Mouse (Mus musculus) spleen, adult 2 months (tissue): ENCODE measurements at regions not wholly inside any gene's neighbourhood (a gene's known extent, or its start where the extent isn't known, plus 50 kb on each side); places are given as distances from the start of the nearest gene placed in this dataset.

Experiments used
- CTCF ChIP-seq: fragments of 200-500 bp; IDR thresholded peaks from 2 replicates; pipeline ENCODE4 v1.5.1; 2011; ENCODE audit warnings: mild to moderate bottlenecking, inconsistent platforms; ENCODE audit not compliant: insufficient read depth, insufficient read length, insufficient replicate concordance; ENCODE audit errors: extremely low read depth
- POLR2A ChIP-seq: fragments of 200-500 bp; IDR thresholded peaks from 2 replicates; pipeline ENCODE4 v1.6.1; 2011; ENCODE audit warnings: low read depth, low read length, inconsistent platforms

DNA sequence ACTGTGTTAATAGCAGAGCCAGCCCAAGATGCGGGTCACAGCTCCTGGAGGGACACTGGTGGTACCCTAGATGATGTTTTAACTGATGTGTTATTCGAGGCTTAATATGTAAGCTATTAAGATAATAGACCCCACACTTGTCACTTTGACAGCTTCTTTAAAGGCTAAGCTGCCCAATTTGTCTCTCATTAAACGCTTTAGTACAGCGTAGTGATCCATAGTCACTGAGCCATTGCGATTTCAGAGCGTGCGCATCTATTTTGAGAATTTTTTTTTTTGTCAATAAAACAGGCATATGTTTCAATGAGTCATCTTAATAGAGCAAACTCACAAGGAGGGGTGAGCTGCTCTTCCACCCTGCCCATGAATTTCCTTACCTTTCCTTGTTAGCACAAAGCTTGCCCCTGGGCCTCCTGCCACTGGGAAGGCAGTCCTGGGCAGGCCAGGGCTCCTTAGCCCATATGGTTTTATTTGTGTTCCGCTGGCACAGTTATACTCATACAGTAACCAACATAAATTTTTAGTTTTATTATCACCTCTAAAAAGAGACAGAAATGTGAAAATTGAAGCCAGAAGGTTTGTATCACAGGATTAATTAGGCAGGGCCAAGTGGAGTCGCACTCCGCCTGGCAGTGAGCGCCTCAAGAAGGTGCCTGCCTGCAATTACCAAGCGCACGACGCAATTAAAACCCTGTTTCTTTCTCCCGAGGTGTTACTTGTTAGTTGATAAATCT is 294.3 kb downstream of the Etv1 start:
- TF ChIP-seq CTCF (no peak), POLR2A (no peak)
